Mouse (Mus musculus) limb, embryonic 14.5 days (tissue): ENCODE results near the gene Insig2. TPM values are rescaled to one million over a fixed set of nuclear protein-coding genes. Genes with fewer than 3 reads are reported as not detected.

ENCODE experiments used
- ATAC-seq: fragments of 200-750 bp; cut with Nextera tagmentation; 2 replicates; pipeline ENCODE4 v1.8.0; 2017; ENCODE audit warnings: low read depth, moderate number of reproducible peaks, moderate TSS enrichment; ENCODE audit not compliant: low FRiP score
- DNase-seq: peaks from one replicate; pipeline ENCODE4 v3.0.0-alpha.2; 2015; ENCODE audit warnings: low spot score
- H3K27ac ChIP-seq: fragments of 300-500 bp; sonication (generic); replicated peaks from 2 replicates; pipeline ENCODE4 v1.5.1; 2014; ENCODE audit warnings: low read depth, mild to moderate bottlenecking, low read length, moderate library complexity, mixed read lengths
- H3K27me3 ChIP-seq: fragments of 300-500 bp; sonication (generic); 2 replicates; pipeline ENCODE4 v1.6.1; 2014; ENCODE audit warnings: low read length, mixed read lengths; ENCODE audit not compliant: control insufficient read depth, insufficient read depth
- H3K36me3 ChIP-seq: fragments of 300-500 bp; sonication (generic); 2 replicates; pipeline ENCODE4 v1.6.1; 2014; ENCODE audit warnings: mild to moderate bottlenecking, low read length, moderate library complexity, mixed read lengths; ENCODE audit not compliant: control insufficient read depth, insufficient read depth
- H3K4me1 ChIP-seq: fragments of 300-500 bp; sonication (generic); 2 replicates; pipeline ENCODE4 v1.6.1; 2014; ENCODE audit warnings: antibody characterized with exemption, low read length, mixed read lengths; ENCODE audit not compliant: control insufficient read depth, insufficient read depth
- H3K4me2 ChIP-seq: fragments of 300-500 bp; sonication (generic); replicated peaks from 2 replicates; pipeline ENCODE4 v1.6.1; 2014; ENCODE audit warnings: low read depth, mild to moderate bottlenecking, low read length, moderate library complexity; ENCODE audit not compliant: severe bottlenecking
- H3K4me3 ChIP-seq: fragments of 300-500 bp; sonication (generic); replicated peaks from 2 replicates; pipeline ENCODE4 v1.5.1; 2014; ENCODE audit warnings: low read length
- H3K9ac ChIP-seq: fragments of 300-500 bp; sonication (generic); 2 replicates; pipeline ENCODE4 v1.6.1; 2014; ENCODE audit warnings: mild to moderate bottlenecking, low read depth, low read length, moderate library complexity; ENCODE audit not compliant: severe bottlenecking
- H3K9me3 ChIP-seq: fragments of 300-500 bp; sonication (generic); 2 replicates; pipeline ENCODE4 v1.6.1; 2016; ENCODE audit warnings: low read length; ENCODE audit not compliant: control insufficient read depth
- POLR2A ChIP-seq: fragments of 200-500 bp; IDR thresholded peaks from 2 replicates; pipeline ENCODE4 v1.8.0; 2012; ENCODE audit warnings: inconsistent platforms, mild to moderate bottlenecking, moderate library complexity, borderline replicate concordance; ENCODE audit not compliant: insufficient read depth, insufficient read length; ENCODE audit errors: extremely low read depth
- WGBS: fragments of 180-500 bp; shearing (Covaris S2); extraction: QIAGEN DNeasy Blood & Tissue Kit; methylation state at CpG from one replicate; pipeline ENCODE4 v1.1.7; 2014; 5-methylcytosine and 5-hydroxymethylcytosine counted together
- polyA plus RNA-seq, 2 experiments: library from polyadenylated mRNA; depleted of rRNA in 1 of 2; stranded (reverse) in 1 of 2; unstranded in 1 of 2; fragments of >200 nt; fragmentation: Nextera tagmentation in 1 of 2; extraction: Ambion mirVana in 1 of 2; gene quantifications; 2 replicates each; pipeline versions ENCODE4 v1.2.1 to v1.2.3; 2012 to 2014

Gene Insig2
- polyA plus RNA-seq (2012; rRNA removed), result 27.3 and 36.7 TPM in 2 replicates
- polyA plus RNA-seq (2014; fragmentation: Nextera tagmentation; extraction: Ambion mirVana), result 22.6 and 25.5 TPM in 2 replicates

GRCm38 (mm10) chr1:121332485-121332884 is at the start of gene Insig2:
Gene Insig2 (minus strand): TSS chr1:121332589.
- no peaks in the 10 kb centered on the region for H3K27me3 ChIP-seq
- no peak within 1 kb of the TSS for H3K4me3 ChIP-seq
- no peak within 1 kb of the TSS for H3K9ac ChIP-seq
- no peaks in the 10 kb centered on the region for H3K9me3 ChIP-seq
- no peak for ATAC-seq
- 76% methylated on average over 1 of the region's 1 CpGs for WGBS
- DNase-seq, result no peak
- H3K36me3 ChIP-seq, result no peaks in the 10 kb centered on the region
- H3K27ac ChIP-seq, result no peak within 1 kb of the TSS
- no peak for TF ChIP-seq POLR2A
- H3K4me2 ChIP-seq, result no peak within 1 kb of the TSS
- H3K4me1 ChIP-seq, result peaks cover 6% of the 10 kb centered on the region; the same call in 1 of the 2 replicates

GRCm38 (mm10) chr1:121381562-121381961 is 49.2 kb upstream of the Insig2 start:
- Histone ChIP-seq H3K9me3 (no peaks in the 10 kb centered on the region), H3K36me3 (no peaks in the 10 kb centered on the region), H3K27me3 (no peaks in the 10 kb centered on the region), H3K27ac (no peak overlapping the region), H3K4me2 (no peak overlapping the region), H3K4me1 (no peaks in the 10 kb centered on the region), H3K9ac (no peak overlapping the region), H3K4me3 (no peak overlapping the region)
- WGBS, result 69% methylated on average over 3 of the region's 3 CpGs
- no peak for TF ChIP-seq POLR2A
- ATAC-seq (no peak), DNase-seq (no peak)

GRCm38 (mm10) chr1:121380033-121380432 is 47.6 kb upstream of the Insig2 start:
- Histone ChIP-seq H3K4me1 (no peaks in the 10 kb centered on the region), H3K4me2 (no peak overlapping the region), H3K9ac (no peak overlapping the region), H3K4me3 (no peak overlapping the region), H3K27me3 (no peaks in the 10 kb centered on the region), H3K9me3 (no peaks in the 10 kb centered on the region), H3K36me3 (no peaks in the 10 kb centered on the region), H3K27ac (no peak overlapping the region)
- 84% methylated on average over 3 of the region's 3 CpGs for whole genome bisulfite sequencing
- no peak for ATAC-seq
- DNase-seq, result no peak
- TF ChIP-seq POLR2A, result no peak

- WGBS, result 82% methylated on average over 2 of the region's 2 CpGs
- no peak overlapping the region for H3K27ac ChIP-seq
- no peaks in the 10 kb centered on the region for H3K4me1 ChIP-seq
- no peaks in the 10 kb centered on the region for H3K27me3 ChIP-seq
- H3K9me3 ChIP-seq, result no peaks in the 10 kb centered on the region
- TF ChIP-seq POLR2A, result no peak
- H3K36me3 ChIP-seq, result no peaks in the 10 kb centered on the region
- no peak overlapping the region for H3K4me3 ChIP-seq
- no peak overlapping the region for H3K9ac ChIP-seq
- no peak for ATAC-seq
- H3K4me2 ChIP-seq, result no peak overlapping the region
- DNase-seq, result no peak
These were observed 45.5 kb upstream of the Insig2 start for GRCm38 (mm10) chr1:121377901-121378300.

- no peak for DNase-seq
- Histone ChIP-seq H3K36me3 (no peaks in the 10 kb centered on the region), H3K27me3 (no peaks in the 10 kb centered on the region), H3K27ac (no peak overlapping the region), H3K9ac (no peak overlapping the region), H3K9me3 (no peaks in the 10 kb centered on the region), H3K4me2 (no peak overlapping the region), H3K4me3 (no peak overlapping the region), H3K4me1 (no peaks in the 10 kb centered on the region)
- TF ChIP-seq POLR2A, result no peak
- ATAC-seq, result no peak
- WGBS, result 89% methylated on average over 1 of the region's 1 CpGs
These were observed 45.0 kb upstream of the Insig2 start for GRCm38 (mm10) chr1:121377410-121377809.

GRCm38 (mm10) chr1:121373631-121374030 is 41.2 kb upstream of the Insig2 start:
- DNase-seq, result no peak
- no peak overlapping the region for H3K27ac ChIP-seq
- no peak for ATAC-seq
- H3K4me1 ChIP-seq, result no peaks in the 10 kb centered on the region
- no peak for TF ChIP-seq POLR2A
- H3K4me2 ChIP-seq, result no peak overlapping the region
- no peak overlapping the region for H3K4me3 ChIP-seq
- no peaks in the 10 kb centered on the region for H3K9me3 ChIP-seq
- H3K36me3 ChIP-seq, result no peaks in the 10 kb centered on the region
- H3K9ac ChIP-seq, result no peak overlapping the region
- H3K27me3 ChIP-seq, result no peaks in the 10 kb centered on the region
- WGBS, result 71% methylated on average over 2 of the region's 2 CpGs
